Mouse (Mus musculus) liver, adult 2 months (tissue): ENCODE results near the gene Fntb.

Source experiments
- CTCF ChIP-seq: fragments of 200-500 bp; IDR thresholded peaks from 2 replicates; pipeline ENCODE4 v1.5.1; 2011; ENCODE audit warnings: low read depth, low read length, control low read depth
- POLR2A ChIP-seq: fragments of 200-500 bp; IDR thresholded peaks from 2 replicates; pipeline ENCODE4 v1.6.1; 2011; ENCODE audit warnings: low read length, control low read depth; ENCODE audit not compliant: insufficient read depth; ENCODE audit errors: extremely low read depth

DNA sequence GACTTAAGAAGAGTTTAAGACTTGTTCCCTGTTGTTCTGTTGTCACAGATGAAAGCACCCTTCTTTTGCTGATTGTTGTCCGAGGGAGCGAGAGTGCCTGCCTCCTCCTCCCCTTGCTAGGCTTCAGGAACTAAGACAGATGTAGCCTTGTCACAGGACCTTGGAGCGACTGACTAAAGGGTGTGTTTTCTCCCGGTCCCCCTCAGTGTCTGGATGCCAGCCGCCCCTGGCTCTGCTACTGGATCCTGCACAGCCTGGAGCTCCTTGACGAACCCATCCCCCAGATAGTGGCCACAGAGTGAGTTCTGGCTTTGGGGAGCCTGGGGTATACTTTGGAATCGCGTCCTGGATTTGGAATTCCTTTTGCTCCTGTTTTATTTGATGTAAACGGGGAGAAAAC is 109.4 kb downstream of the Fntb start:
- TF ChIP-seq CTCF, result no peak
- TF ChIP-seq POLR2A, result no peak
